Mouse (Mus musculus): ENCODE data around the gene BC048679. TPM values are rescaled to one million over a fixed set of nuclear protein-coding genes. Genes with fewer than 3 reads are reported as not detected.

BC048679 gene
- polyA plus RNA-seq (2015; fragmentation: Illumina TruSeq; extraction: RNeasy Lipid Tissue Mini Kit (QIAGEN cat#74804); ENCODE audit: insufficient read depth, low read depth, low replicate concordance) = not detected

DNA sequence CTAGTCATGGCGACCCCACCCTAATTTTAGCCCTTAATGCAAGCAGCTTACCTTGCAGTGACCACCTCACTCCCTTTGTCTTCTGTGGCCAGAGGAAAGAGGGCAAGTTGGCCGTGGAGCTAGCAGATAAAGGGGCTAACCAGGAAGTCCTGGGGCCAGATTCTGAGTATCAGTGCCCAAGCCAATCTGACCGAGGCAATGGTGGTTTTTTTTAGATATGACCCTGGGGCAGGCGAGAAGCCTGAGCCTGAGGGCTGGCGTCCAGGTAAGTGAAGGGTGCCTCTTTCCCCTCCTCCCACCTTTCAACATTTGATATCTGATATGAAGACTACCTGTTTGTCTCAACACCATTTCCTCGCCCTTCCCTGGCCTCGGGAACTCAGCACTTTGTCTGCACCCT lies at the start of gene BC048679:
Gene BC048679, minus strand, starts transcription at position 101 of the 400 bp plus-strand sequence.

DNA sequence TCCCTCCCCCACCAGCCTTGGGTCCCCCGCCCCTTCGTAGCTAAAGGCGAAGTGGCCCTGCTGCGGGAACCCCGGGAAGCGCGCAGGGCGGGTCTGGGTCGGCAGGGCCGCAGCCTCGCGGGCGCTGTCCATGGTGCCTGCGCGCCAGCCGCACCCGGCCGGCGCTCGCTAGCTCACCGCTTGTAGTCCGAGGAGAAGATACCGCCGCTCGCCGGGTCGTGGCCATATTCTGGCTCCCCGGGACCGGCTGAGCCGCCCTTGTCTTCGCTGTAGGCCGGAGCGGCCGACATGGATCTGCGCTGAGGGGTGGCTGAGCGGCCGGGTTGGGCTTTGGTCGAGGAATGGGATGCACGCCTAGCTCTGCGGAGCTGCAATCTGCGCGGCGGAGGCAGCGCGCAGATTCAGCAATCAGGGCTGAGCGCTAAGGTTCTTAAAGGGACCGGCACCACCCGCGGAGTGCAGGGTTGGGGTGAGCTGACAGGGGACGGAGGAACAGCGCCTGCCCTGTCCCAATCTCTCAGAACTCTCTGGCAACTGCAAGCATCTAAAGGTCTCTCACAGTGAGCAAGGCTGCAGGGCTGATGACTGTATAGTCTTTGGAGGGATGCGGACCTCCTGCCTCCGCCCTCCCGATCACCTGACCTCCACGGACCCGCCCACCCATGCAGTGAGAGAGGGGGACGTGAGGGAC lies 4.6 kb downstream of the BC048679 start, which contains the start of gene Ap3b2:
Gene Ap3b2, minus strand, starts transcription at position 595 of the 691 bp plus-strand sequence.

GRCm38 (mm10) chr7:81455155-81455651 lies 42.9 kb downstream of the BC048679 start, which contains the start of gene Cpeb1:
Gene Cpeb1 (minus strand): TSS chr7:81455465.

Other genes with a start within 250 kb of the BC048679 start
- 575 TPM for gene Rps17, start 153.0 kb downstream of the BC048679 start, polyA plus RNA-seq (2015; fragmentation: Illumina TruSeq; extraction: RNeasy Lipid Tissue Mini Kit (QIAGEN cat#74804); ENCODE audit: insufficient read depth, low read depth, low replicate concordance)
- gene Cpeb1, start 42.8 kb downstream of the BC048679 start, polyA plus RNA-seq (2015; fragmentation: Illumina TruSeq; extraction: RNeasy Lipid Tissue Mini Kit (QIAGEN cat#74804); ENCODE audit: insufficient read depth, low read depth, low replicate concordance) = 9.4 TPM
- 4.8 TPM for gene Ap3b2, start 4.4 kb downstream of the BC048679 start, polyA plus RNA-seq (2015; fragmentation: Illumina TruSeq; extraction: RNeasy Lipid Tissue Mini Kit (QIAGEN cat#74804); ENCODE audit: insufficient read depth, low read depth, low replicate concordance)
- gene Fsd2, start 68.7 kb upstream of the BC048679 start, polyA plus RNA-seq (2015; fragmentation: Illumina TruSeq; extraction: RNeasy Lipid Tissue Mini Kit (QIAGEN cat#74804); ENCODE audit: insufficient read depth, low read depth, low replicate concordance) = not detected
- 5.9 TPM for gene Whamm, start 73.0 kb upstream of the BC048679 start, polyA plus RNA-seq (2015; fragmentation: Illumina TruSeq; extraction: RNeasy Lipid Tissue Mini Kit (QIAGEN cat#74804); ENCODE audit: insufficient read depth, low read depth, low replicate concordance)
- 10.9 TPM for gene Homer2, start 209.2 kb upstream of the BC048679 start, polyA plus RNA-seq (2015; fragmentation: Illumina TruSeq; extraction: RNeasy Lipid Tissue Mini Kit (QIAGEN cat#74804); ENCODE audit: insufficient read depth, low read depth, low replicate concordance)

All from pancreas, adult 10 weeks (tissue).